Mouse (Mus musculus) thymus, postnatal 14 days (tissue): ENCODE data around the gene Fancc.

Source experiments
- DNase-seq: peaks from one replicate; pipeline ENCODE4 v3.0.0; 2021

Fancc gene

DNA sequence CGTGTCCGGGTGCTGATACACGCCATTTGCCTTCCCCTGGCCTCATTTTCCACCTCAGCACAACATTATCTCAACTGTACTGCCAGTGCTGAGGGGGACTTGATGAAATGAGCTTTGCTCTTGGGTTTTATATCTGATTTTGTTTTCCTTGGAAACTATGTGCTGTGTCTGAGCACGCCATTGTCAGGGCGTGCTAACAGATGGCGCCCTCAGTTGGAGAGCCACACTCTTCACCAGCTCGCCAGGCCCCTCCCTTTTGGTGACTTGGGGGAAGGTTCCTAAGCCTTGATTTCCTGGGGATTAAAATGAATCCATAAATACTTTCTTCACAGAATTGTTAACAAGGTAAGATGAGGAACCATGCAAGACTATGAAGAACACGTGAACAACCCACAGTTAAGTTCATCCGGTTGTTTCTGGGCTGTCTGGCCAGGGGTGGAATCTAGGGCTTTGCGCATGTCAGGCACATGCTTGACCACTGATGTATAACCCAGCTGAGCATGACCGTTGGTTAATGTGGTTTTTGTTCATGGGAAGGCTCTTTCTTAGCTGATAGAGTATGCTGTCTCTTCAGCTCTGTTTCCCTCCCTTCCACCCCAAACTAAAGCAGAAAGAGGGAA lies 210.5 kb downstream of the Fancc start:
- no peak for DNase-seq

DNA sequence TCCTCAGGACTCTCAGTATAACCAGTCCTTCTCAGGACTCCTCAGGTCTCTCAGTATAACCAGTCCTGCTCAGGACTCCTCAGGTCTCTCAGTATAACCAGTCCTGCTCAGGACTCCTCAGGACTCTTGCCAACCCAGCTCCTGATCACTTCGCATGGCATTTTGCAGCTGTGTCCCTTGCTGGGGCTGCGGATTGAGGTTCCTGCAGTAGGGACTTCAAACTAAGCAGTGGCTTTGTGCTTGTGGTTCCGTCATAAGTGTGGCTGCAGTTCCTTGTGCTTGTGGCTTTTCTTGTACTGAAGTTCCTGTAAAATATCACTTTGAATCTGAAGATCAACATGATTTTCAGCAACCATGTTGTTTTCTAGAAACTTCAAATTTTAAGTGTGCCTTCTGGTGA lies 212.3 kb downstream of the Fancc start:
- DNase-seq, result no peak

DNA sequence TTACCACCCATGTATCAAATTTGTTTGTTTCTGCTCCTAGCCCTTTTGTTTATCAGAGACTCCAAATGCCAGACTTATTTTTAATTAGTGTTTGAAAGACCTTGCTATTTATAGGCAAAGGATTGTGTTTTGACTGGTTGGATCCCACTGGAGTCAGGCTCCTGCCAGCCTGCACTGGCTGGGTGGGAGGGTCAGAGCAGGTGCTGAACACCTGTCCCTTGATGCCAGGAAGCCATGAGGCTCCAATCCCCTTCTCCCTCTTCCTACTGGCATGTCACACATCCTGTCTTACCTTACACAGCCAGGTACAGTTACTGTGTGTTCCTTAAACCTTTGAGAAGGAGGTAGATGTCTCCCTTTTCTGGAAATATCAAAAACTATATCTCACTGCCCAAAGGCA lies 213.8 kb downstream of the Fancc start:
- DNase-seq, result peak; percentile 59

DNA sequence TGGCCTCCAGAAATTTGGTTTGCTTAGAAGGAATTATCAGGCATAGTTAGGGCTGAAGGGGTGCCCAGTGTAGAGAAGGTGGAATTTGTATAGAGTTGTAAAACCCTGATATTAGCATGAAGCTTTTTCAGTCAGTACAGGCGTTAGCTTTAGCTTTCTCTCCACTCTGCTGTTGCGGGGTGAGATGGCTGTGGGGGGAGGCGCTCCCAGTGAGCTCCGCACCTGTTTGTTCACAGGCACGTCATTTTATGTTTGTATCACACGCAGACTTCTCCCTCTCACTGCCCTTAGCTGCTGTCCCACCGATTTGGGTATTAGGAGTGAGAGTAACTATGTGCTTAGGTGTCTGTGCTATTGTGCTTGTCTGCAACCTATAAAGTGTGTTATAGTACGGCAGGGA lies 215.9 kb downstream of the Fancc start:
- DNase-seq, result peak; percentile 60

DNA sequence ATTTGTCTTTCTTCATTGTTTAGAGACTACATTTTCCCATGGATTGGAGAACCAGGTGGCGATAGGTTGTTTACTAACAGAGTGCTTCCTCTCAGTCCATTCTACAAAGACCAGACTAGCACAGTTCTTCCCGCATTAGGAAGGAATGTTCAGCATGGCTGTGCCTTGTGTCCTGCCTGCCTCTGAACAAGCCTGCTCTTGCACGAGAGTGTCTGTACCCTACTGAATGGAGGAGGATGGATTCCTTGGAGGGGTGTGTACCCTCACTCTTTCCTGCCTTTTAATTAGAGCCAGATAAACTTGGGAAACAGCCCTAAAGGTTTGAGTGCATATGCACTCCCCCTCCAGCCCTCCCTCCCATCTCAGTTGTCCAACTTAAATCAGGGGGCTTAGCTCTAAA lies 216.7 kb downstream of the Fancc start:
- DNase-seq, result no peak

DNA sequence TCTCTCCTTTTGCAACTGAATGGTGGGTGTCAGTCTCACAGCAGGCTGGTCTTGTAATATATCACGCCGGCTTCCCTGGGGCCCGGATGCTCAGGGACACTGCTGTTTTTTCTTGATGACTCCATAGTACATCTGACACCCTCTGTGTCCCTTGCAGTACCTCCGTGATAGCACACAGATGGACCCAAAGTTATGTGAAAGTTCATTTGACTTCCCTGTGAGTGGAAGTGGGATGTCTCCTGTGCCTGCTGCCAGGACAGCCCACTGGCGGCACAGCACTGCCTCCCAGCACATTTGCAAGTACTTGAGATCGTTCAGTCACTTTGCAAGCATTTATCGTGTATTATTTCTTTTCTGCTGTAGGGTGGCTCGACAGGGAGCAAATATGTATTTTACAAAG lies 217.3 kb downstream of the Fancc start:
- no peak for DNase-seq

DNA sequence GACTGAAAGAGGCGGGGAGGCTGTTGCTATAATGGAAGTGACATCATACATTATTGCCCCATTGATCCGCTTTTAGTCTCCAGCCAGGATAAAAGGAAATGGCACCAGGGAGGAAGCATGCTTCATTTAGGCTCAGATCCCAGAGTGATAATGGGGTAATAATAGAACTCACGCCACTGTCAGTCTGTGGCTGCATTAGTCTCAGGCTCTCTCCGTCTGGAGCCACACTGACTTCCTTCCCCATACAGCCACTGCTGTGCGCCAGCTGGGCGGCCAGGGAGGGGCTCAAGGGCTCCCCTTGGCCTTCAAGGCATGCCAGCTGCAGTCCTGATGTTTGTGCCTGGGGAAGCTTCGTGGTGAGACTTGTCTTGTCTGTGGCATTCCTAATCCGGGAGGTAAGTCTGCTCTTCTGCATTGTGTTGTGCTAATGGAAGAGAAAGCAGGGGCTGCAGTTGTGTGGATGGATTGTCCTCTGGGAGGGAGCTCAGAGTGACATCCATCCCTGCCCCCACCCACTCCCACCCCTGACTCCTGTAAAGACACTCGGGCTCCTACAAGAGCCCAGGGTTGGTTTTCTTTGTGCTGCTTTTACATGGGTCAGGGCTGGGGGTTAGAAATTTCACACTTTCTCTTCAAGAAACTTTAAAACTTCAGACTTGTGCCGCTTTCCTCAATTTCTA lies 218.1 kb downstream of the Fancc start:
- peak; percentile 50 for DNase-seq

DNA sequence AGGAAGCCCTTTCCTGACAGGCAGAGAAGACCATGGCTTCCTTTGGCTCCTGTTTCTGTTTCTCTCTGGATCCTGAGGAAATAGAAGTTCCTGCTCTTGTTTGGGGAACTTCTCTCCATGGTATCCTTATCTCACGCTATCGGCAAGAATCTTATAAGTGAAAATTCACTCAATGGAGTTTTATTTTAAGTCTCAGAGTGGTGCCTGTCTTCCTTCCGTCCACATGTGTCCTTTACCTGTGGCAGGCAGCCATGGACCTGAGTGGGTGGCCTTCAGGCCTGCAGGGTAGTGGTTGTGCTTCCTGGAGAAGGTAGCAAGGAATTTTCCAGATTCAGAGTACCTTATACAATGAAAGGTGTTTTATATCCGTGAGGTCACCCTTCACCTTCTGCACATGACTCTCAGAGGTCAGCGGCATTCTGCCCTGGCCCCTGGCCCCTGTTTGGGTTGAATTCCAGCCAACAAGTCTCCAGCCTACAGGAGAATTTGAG lies 218.9 kb downstream of the Fancc start:
- DNase-seq, result no peak

DNA sequence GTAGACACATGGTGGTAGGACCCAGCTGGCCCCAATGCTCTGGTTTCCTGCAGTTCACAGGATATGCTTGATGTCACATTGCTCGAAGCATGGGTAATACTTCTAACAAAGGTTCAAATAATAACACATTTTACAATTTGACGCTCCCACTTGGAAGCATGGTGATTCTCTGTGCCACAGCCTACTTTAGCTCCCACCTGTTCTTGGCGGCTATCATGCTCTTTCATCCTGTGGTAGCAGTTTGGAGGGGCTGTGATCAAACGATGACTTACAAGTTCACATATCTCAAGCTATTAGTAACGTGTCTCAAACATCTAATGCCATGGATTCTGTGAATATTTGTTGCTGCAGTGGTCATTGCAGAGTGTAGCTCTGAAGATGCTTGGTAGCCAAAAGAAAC lies 219.8 kb downstream of the Fancc start:
- no peak for DNase-seq

DNA sequence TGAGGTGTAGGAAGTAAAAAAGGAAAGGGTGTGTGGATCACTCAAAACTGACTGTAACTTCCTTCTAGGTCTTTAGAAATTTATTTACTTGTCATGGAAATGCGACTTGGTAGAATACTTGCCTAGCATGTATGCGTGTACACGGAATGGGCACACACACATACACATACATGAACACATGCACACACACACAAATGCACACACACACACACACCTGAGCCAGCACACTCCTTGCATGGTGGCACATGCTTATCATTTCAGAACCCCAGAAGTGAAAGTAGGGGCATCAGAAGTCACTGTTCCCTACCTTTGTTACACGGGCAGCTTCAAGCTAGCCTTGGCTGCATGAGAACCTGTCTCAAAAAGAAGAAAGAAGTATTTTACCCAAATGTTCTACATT lies 220.7 kb downstream of the Fancc start:
- no peak for DNase-seq

DNA sequence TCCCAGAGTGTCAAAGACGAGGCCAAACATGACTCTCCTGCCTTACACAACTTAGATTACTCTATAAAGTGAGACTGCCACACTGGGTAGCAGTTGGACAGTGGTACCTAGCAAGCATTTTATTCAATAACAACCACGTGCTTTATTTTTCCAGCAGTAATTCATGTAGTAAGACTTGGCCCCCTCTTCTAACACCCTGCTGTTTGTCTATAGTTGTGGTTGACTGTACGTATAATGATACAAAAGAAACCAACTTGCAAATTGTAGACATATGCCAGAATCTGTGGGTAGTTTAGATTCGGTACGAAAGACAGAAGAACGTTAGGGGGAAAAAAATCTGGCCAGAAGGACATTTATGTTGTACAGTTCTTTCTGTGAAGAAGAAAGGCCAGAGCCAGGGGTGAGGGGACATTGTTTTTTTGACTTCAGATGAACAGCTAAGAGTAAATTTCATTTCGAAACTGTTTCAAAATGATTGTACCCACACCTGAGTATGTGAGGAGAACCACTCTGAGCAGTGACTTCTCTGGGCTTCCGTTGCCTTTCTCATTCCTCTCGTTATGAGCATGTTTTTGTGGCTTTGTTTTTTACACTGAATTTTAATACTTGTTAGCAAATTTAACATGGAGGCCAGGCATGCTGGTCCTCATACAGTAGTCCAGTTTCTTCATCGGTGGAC lies 222.5 kb downstream of the Fancc start:
- no peak for DNase-seq

DNA sequence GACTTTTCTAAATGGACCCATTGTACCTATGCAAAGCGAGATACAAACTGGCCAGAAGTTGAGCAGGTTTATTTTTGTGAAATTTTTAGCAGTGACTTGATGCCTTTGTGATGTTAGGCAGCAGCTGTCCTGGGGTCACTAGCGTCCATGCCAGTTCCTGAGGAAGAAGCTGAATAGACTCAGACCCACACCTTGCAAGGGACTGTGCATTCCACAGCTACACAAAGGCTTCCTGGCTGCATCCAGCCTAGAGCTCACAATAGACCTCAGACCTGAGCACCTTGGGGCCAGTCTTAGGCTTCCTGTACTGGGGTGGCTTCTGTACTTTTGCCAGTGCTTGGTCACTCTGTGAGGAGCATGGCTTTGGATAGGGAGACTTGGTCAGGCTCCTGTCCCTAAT lies 223.2 kb downstream of the Fancc start:
- no peak for DNase-seq

DNA sequence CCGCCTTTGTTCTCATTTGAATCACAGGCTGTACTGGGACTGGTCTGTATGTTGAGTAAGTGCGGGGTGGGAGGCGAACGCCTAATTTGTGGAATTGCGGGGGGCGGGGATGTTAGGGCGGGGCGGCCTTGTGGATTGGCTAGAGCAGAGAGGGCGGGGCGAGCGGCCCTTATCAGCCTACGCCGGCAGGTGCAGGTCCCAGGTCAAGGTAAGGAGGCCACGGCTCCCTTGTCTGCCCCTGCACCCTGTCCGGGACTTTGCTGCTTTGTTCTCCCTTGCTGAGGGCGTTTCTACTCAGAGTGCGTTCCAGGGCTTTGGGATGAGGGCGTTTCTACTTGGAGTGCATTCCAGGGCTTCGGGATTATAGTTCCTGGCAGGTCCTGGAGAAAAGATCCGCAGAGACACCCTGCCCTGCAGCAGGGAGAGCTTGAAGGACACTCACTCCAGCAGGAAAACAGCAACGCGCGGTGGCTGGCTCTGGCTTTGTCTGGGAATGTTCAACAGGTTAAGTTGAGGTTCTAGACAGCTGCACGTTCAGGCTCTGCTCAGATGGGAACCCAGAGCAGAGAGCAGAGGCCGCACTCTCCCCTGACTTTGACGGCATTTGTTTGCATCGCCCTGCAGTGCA lies 224.4 kb downstream of the Fancc start:
- no peak for DNase-seq

DNA sequence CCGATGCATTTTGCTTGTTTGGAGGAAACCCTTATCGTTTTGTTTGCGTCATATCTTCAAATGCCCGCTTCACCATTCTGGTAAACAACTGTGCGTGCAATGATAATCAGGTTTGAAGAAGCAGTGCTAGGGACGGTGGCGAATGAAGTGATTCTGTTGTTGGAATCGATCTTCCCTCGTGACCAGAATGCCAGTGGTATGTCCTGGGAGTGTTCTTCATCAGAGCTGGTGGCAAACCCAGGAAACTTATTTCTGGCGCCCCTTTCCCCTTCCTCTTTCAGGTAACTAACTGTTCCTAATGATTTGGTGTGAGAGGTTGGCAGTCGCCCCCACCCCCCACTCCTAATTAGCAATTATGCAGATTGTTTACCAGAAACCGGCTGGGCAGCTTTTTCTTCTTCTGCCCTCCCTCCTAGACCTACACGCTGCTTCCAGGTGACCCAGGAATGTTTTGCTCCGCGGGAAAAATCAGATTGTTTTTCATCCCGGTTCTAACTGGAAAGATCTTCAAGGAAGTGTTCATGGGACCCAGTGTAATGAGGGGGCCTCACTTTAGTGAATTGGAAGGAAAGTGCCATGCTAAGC lies 225.0 kb downstream of the Fancc start:
- DNase-seq, result no peak

DNA sequence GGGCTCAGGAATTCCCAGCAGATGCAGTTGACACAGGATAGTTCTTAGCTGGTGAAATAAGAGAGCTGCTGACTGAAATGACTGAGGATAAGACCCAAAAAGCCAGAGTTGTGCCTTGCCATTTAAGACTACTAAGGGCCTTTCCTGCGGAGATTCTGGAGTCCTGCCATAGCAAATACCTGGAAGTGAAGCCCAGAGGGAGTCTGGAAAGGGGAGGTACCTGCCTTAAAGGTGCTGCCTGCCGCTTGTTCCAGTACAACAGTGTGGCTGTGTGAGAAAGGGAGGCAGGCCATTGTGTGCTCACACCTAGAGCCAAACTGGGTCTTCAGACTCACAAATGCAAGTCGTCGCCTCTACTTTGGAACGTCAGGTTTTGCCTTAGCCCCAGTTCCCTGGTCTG lies 226.9 kb downstream of the Fancc start:
- no peak for DNase-seq

DNA sequence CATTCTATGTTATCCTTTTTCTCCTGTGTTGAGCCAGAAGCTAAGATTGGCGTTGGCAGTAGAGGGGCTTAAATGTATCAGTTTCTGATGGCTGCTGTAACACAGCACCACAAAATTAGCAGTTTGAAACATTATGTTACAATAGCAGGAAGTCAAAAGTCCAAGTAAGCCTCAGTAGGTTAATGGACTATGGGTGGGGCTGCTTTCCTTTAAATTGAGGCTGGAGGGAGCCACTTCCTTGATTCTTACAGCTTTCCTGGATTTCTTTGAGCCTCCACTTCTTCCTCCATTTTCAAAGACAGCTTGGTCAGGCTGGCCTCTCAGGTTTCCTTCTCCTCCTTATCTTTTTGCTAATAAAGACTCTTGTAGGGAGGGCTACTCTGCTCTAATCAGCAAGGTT lies 228.3 kb downstream of the Fancc start:
- no peak for DNase-seq

DNA sequence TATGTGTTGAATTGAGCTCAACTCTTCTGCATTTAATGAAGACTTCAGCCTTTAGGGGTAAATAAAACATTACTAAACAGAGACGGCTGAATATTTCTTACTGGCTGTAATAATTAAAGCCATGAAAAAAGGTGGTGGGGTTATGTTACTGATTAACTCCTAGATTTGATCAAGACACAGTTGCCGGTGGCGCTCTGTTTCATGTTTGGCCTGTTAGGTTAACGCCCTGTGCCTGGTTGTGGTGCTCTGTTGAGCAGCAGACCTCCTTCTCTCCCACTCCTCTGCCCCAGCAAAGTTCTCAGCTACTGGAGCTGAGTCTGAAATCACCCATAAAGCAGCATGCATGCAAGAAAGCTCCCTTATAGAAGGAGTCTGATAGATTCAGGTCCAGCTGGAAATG lies 228.7 kb downstream of the Fancc start:
- no peak for DNase-seq

DNA sequence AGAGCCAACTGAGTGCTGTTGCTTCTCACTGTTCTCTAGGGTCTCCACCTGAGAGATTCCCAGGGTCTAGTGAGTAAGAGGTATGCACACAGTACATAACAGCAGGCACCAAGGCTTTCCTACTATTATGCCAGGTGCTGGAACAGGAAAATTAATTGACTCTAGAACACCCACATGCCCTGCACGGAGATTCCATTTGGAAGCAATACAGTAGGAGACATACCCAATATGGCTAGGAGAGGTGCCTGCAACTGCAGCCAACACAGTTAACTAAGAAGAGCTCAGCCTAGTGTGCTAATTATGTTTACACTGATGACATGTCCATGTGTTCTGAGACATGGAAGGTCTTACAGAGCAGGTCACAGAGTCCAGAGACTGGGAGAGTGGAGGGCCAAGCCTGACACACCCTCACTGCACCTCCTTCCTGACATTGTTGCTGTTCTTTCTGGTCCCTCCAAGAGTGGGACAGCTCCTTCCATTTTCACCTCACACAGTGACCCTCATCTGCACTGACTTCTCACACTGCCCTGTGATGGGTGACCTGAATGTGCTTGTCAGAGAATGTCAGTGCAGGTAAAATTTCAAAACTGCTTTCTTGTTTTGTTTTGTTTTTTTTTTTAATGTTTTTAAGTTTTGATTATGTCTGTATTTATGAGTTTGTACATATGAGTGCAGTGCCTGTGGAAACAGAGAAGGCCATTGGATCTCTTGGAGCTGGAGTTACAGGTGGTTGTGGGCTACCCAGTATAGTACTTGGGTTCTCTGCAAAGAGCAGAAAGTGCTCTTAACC lies 234.7 kb downstream of the Fancc start:
- DNase-seq, result no peak

DNA sequence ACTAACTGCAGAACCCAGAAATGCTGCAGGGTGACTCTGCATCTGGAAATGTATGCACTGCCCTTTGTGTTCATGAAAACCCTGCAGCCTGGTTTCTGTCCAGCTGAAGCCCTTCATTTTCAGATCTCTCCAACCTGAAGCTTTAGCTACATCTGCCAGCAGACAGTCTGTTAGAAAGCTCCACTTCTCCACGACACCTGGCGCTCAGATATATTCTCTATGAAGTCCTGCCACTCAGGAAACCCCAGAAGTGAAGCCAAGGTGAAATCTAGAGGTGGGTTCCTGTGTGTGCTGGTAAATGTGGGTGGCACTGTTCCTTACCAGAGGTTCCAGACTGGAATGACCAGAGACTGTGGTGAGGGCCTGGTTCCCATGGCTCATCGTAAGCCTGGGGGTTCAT lies 235.4 kb downstream of the Fancc start:
- DNase-seq, result peak; percentile 56

DNA sequence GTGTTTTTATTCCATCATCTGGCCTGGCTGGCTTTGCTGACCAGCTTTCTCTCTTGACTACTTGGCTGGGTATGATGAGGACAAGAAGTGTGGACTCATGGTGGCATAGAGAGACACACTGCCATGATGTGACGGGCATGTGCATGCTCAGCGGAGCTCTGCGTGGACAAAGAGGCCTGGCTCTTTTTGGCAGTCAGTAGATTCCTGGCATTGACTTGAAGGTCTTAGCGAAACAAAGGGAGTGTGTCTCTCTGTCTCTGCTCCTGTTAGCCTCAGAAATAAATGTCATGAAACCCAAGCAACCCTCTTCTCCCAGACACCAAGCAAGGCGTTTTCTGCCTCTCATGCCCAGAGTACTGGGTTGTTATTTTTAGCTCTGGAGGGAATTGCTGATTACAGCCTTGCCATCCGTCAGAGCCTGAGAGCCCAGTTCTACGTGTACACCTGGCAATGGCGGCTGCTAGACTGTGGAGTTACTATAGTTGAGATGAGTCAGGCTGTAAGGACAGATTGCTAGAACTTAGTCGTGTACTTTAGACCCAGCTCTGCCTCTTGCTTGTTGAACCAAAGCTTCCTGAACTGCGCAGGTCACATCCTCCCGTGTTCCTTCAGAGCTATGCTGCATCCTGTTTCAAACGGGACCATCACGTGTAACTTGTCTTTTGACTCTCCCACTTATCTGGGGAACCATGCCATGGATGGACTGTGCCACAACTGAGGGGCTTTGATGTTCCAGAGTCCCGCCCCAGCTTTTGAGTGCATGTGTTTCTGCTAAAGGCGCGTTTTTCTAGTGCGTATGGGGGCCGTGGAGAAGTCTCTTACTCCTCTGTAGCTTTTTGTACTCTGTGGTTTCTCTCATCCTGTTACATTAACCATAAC lies 236.1 kb downstream of the Fancc start:
- peak; percentile 75 for DNase-seq

DNA sequence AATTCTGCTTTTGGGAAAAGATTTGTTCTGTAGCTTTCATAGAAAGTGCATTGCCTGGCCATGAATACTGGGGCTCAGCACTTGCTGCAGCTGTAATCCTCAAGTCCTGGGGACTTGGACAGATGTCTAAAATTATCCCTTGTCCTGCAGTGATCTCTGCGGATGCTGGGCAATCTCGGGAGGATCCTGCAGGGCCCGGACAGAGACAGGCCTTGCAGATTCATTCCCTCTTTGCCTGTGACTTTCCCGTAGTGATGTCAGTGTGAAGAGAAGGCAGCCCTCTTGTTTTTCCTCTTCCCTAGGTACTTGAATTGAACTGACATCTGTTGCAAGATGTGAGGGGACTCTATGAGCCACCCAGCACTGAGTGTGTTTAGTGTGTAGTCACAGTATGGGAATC lies 236.9 kb downstream of the Fancc start:
- DNase-seq, result no peak

DNA sequence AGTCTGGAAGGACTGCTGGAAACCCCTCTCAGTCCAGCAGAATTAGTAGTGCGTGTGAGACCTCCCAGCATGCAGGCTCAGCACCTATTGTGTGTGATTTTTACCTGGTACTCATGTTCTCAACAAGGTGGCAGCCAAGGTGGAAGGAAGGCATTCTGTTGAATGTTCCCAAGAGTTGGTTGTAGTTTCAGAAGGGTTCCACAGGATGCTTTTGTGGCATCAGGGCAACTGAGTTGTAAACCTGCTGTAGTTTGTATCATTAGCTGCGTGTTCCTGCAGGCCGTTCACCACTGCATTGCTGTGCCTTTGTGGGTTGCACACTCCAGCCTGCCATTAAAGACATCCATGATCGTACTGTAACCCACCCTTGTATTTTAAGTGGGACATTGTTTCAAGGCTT lies 238.4 kb downstream of the Fancc start:
- no peak for DNase-seq
